Mouse (Mus musculus) stomach, embryonic 16.5 days (tissue): ENCODE measurements around the gene Pabpn1l. TPM values are rescaled to one million over a fixed set of nuclear protein-coding genes. Genes with fewer than 3 reads are reported as not detected.

Experiments used
- ATAC-seq: fragments of 200-750 bp; cut with Nextera tagmentation; 2 replicates; pipeline ENCODE4 v1.8.0; 2017; ENCODE audit warnings: moderate number of reproducible peaks, moderate TSS enrichment; ENCODE audit not compliant: insufficient read depth, low FRiP score
- H3K27ac ChIP-seq: fragments of 300-500 bp; sonication (generic); 2 replicates; pipeline ENCODE4 v1.5.1; 2014; ENCODE audit warnings: low read length
- H3K27me3 ChIP-seq: fragments of 300-500 bp; sonication (generic); 2 replicates; pipeline ENCODE4 v1.6.1; 2014; ENCODE audit warnings: low read length, control low read depth, mixed read lengths; ENCODE audit not compliant: control insufficient read depth, insufficient read depth
- H3K36me3 ChIP-seq: fragments of 300-500 bp; sonication (generic); 2 replicates; pipeline ENCODE4 v1.6.1; 2014; ENCODE audit warnings: low read length; ENCODE audit not compliant: control insufficient read depth, insufficient read depth
- H3K4me1 ChIP-seq: fragments of 300-500 bp; sonication (generic); 2 replicates; pipeline ENCODE4 v1.6.1; 2014; ENCODE audit warnings: low read length, control low read depth, mixed read lengths; ENCODE audit not compliant: control insufficient read depth, insufficient read depth
- H3K4me2 ChIP-seq: fragments of 300-500 bp; sonication (generic); 2 replicates; pipeline ENCODE4 v1.6.1; 2014; ENCODE audit warnings: low read depth, low read length, mixed read lengths
- H3K4me3 ChIP-seq: fragments of 300-500 bp; sonication (generic); replicated peaks from 2 replicates; pipeline ENCODE4 v1.5.1; 2014; ENCODE audit warnings: mild to moderate bottlenecking, low read length
- H3K9ac ChIP-seq: fragments of 300-500 bp; sonication (generic); 2 replicates; pipeline ENCODE4 v1.6.1; 2014; ENCODE audit warnings: low read length
- H3K9me3 ChIP-seq: fragments of 300-500 bp; sonication (generic); replicated peaks from 2 replicates; pipeline ENCODE4 v1.6.1; 2016; ENCODE audit warnings: low read length, control low read depth; ENCODE audit not compliant: control insufficient read depth
- WGBS: fragments of 180-500 bp; shearing (Covaris S2); extraction: QIAGEN DNeasy Blood & Tissue Kit; methylation state at CpG from one replicate; pipeline ENCODE4 v1.1.7; 2014; 5-methylcytosine and 5-hydroxymethylcytosine counted together
- polyA plus RNA-seq: library from polyadenylated mRNA; unstranded; fragments of >200 nt; fragmentation: Nextera tagmentation; extraction: Ambion mirVana; gene quantifications from 2 replicates; pipeline ENCODE4 v1.2.1, GENCODE M21; 2015

Gene Pabpn1l
- polyA plus RNA-seq = not detected in 2 replicates

DNA sequence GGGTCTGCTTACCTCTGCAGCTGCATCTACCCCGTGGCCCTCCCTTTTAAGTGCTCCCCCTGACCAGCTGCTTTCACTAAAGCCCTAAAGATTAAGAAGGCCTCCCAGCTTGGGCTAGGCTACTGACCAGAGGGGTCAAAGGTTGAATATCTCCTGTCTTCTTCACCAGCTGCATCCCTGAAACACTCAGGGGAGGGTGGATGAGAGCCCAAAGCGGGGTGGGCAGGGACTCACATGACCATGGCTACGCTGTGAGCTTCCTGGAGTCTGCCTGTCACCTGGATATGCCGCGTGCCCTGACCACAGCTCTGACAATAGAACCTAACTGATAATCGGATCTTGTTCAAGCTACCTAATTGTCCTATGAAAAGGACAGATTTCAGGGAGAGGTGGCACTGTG, at the start of gene Pabpn1l:
TSS of gene Pabpn1l (minus strand) at position 13 of the 400 bp plus-strand sequence.
- no peaks in the 10 kb centered on the region for H3K27me3 ChIP-seq
- H3K4me3 ChIP-seq = no peak within 1 kb of the TSS
- H3K27ac ChIP-seq = no peak within 1 kb of the TSS
- WGBS = 54% methylated on average over 6 of the region's 6 CpGs
- no peak within 1 kb of the TSS for H3K9ac ChIP-seq
- no peak for ATAC-seq
- H3K4me2 ChIP-seq = no peak within 1 kb of the TSS
- H3K9me3 ChIP-seq = no peaks in the 10 kb centered on the region
- H3K4me1 ChIP-seq = peaks cover 3% of the 10 kb centered on the region; the same call in 1 of the 2 replicates
- H3K36me3 ChIP-seq = no peaks in the 10 kb centered on the region

DNA sequence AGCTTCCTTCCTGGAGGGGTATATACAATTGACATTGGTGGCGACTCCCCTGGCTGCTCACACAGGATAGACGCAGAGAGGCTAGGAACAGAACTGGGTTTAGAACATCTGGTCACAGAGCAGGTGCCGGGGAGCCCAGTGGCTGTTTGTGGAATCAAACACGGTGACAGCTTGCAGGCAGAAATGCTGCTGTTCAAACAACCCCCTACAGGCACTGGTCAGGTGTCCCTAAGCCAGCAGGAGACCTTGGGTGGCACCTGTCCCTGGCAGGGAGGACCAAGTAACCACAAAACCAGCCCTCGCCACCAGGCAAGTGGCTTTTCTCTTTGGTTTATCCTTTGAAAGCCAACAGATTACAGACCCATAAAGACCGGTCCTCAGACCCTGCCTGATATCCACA, 49.4 kb upstream of the Pabpn1l start:
- Histone ChIP-seq H3K4me2 (no peak overlapping the region), H3K9me3 (no peaks in the 10 kb centered on the region), H3K27me3 (peaks cover 3% of the 10 kb centered on the region; the same call in 1 of the 2 replicates), H3K36me3 (no peaks in the 10 kb centered on the region), H3K9ac (no peak overlapping the region), H3K4me3 (no peak overlapping the region), H3K27ac (no peak overlapping the region), H3K4me1 (peaks cover 13% of the 10 kb centered on the region)
- 61% methylated on average over 6 of the region's 6 CpGs for WGBS
- no peak for ATAC-seq

DNA sequence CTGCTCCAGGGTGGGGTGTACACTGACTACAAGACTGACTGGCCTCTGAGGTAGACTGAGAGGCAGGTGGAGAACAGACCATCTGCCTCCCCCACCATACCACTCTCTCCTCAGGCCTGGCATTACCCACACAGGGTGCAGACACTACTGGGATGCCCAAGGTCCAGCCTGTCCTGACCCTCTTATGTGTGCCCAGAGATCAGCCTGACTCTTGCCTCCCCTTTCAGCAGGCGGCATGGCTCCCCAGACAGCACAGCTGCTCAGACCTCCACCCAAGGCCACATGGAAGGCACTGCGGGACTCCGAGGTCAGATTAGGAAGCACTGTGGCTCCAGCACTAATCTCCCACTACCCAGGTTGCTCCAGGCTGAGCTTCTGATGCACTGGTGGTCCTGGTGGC, 48.2 kb upstream of the Pabpn1l start:
- Histone ChIP-seq H3K36me3 (no peaks in the 10 kb centered on the region), H3K4me2 (no peak overlapping the region), H3K9ac (no peak overlapping the region), H3K4me3 (no peak overlapping the region), H3K4me1 (peaks cover 22% of the 10 kb centered on the region), H3K27ac (no peak overlapping the region), H3K27me3 (no peaks in the 10 kb centered on the region), H3K9me3 (no peaks in the 10 kb centered on the region)
- WGBS = 64% methylated on average over 3 of the region's 3 CpGs
- ATAC-seq = no peak

GRCm38 (mm10) chr8:122670001-122670400, 47.5 kb upstream of the Pabpn1l start:
- no peaks in the 10 kb centered on the region for H3K27me3 ChIP-seq
- no peak overlapping the region for H3K4me2 ChIP-seq
- H3K4me1 ChIP-seq = peaks cover 30% of the 10 kb centered on the region
- WGBS = 28% methylated on average over 11 of the region's 11 CpGs
- no peak overlapping the region for H3K27ac ChIP-seq
- ATAC-seq = no peak
- H3K9ac ChIP-seq = no peak overlapping the region
- H3K9me3 ChIP-seq = no peaks in the 10 kb centered on the region
- H3K36me3 ChIP-seq = no peaks in the 10 kb centered on the region
- H3K4me3 ChIP-seq = no peak overlapping the region

GRCm38 (mm10) chr8:122669370-122669769, 46.8 kb upstream of the Pabpn1l start:
- H3K27me3 ChIP-seq = no peaks in the 10 kb centered on the region
- H3K27ac ChIP-seq = no peak overlapping the region
- no peaks in the 10 kb centered on the region for H3K9me3 ChIP-seq
- no peak overlapping the region for H3K4me3 ChIP-seq
- H3K4me1 ChIP-seq = peaks cover 32% of the 10 kb centered on the region
- no peaks in the 10 kb centered on the region for H3K36me3 ChIP-seq
- 54% methylated on average over 5 of the region's 5 CpGs for WGBS
- H3K9ac ChIP-seq = no peak overlapping the region
- no peak overlapping the region for H3K4me2 ChIP-seq
- no peak for ATAC-seq

DNA sequence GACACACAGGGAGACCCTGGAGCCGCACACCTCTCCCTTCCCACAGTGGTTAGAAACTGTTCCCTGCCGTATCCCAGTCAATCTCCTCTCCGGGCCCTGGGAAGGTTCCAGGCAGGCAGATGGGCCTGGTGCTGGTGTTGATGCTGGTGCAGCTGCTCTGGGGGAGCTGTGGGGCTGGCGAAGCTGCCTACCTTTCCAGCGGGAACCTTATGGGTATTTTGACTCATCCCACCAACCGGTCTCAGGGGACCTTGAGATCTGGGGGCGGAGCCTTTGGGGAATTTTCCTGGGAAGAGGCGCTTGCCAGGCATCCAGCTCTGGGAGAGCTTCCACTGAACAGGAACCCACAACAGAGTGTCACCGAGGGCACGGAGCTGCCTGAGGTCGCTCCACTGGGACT, 45.3 kb upstream of the Pabpn1l start:
- H3K27me3 ChIP-seq = no peaks in the 10 kb centered on the region
- no peak overlapping the region for H3K27ac ChIP-seq
- H3K4me2 ChIP-seq = no peak overlapping the region
- H3K9ac ChIP-seq = no peak overlapping the region
- peaks cover 37% of the 10 kb centered on the region for H3K4me1 ChIP-seq
- ATAC-seq = no peak
- H3K36me3 ChIP-seq = no peaks in the 10 kb centered on the region
- H3K9me3 ChIP-seq = no peaks in the 10 kb centered on the region
- 78% methylated on average over 11 of the region's 11 CpGs for whole genome bisulfite sequencing
- no peak overlapping the region for H3K4me3 ChIP-seq

- H3K9me3 ChIP-seq = no peaks in the 10 kb centered on the region
- H3K27me3 ChIP-seq = no peaks in the 10 kb centered on the region
- peak overlapping the region; percentile 12 for H3K9ac ChIP-seq
- peak overlapping the region; percentile 53 for H3K27ac ChIP-seq
- ATAC-seq = no peak
- H3K4me3 ChIP-seq = no peak overlapping the region
- H3K36me3 ChIP-seq = no peaks in the 10 kb centered on the region
- H3K4me1 ChIP-seq = peaks cover 44% of the 10 kb centered on the region
- H3K4me2 ChIP-seq = no peak overlapping the region
- 50% methylated on average over 12 of the region's 12 CpGs for WGBS
Observed at GRCm38 (mm10) chr8:122666827-122667226, 44.3 kb upstream of the Pabpn1l start.

DNA sequence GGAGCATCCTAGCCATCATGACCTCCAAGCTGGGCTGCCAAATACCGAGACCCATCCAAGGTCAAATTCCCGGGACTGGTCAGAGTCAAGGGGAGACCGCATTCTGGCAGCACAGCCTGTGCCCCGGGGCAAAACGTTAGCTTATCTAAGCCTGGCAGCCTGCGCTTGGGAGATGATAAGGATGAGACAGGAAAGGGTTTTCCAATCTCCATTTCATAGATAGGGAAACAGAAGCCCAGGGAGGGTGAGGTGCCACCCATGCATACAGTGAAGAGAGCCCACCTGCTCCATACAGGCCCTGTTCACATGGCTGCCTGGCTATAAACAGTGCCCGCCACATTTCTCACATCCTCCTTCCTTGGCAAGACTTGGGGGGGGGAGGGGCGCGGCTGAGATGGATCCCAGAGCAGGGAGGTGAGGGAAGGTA, 43.8 kb upstream of the Pabpn1l start:
- WGBS = 34% methylated on average over 9 of the region's 9 CpGs
- H3K4me2 ChIP-seq = no peak overlapping the region
- peak overlapping the region; percentile 53 for H3K27ac ChIP-seq
- H3K9ac ChIP-seq = peak overlapping the region; percentile 12
- no peaks in the 10 kb centered on the region for H3K9me3 ChIP-seq
- no peaks in the 10 kb centered on the region for H3K36me3 ChIP-seq
- no peaks in the 10 kb centered on the region for H3K27me3 ChIP-seq
- peaks cover 49% of the 10 kb centered on the region for H3K4me1 ChIP-seq
- H3K4me3 ChIP-seq = no peak overlapping the region
- ATAC-seq = no peak

GRCm38 (mm10) chr8:122665667-122666316, 43.3 kb upstream of the Pabpn1l start:
- H3K9ac ChIP-seq = no peak overlapping the region
- H3K27ac ChIP-seq = peak overlapping the region; percentile 66; the same call in 1 of the 2 replicates
- no peaks in the 10 kb centered on the region for H3K9me3 ChIP-seq
- no peak overlapping the region for H3K4me3 ChIP-seq
- no peaks in the 10 kb centered on the region for H3K36me3 ChIP-seq
- 0 out of 2 replicates have a peak overlapping the region, but pooled peaks have one; percentile 11 for H3K4me2 ChIP-seq
- no peaks in the 10 kb centered on the region for H3K27me3 ChIP-seq
- WGBS = 56% methylated on average over 12 of the region's 14 CpGs
- peaks cover 54% of the 10 kb centered on the region for H3K4me1 ChIP-seq
- ATAC-seq = peak; percentile 12; the same call in 1 of the 2 replicates
